25 mouse cellular contexts compared by ENCODE assay signal in genomic region chr4:102852808-102853207, GRCm38 (mm10).
"Had no signal": no experiment of that assay in that cellular context is flagged by ENCODE, and none has a peak within 500 bp of the region (broad histone marks: within the 10 kb centered on the region; RNA-seq: fewer than 3 reads in every experiment).

No protein-coding gene starts in this region.

- H3K9me3 ChIP-seq: heart, embryonic 13.5 days; heart, embryonic 15.5 days; hindbrain, embryonic 13.5 days; hindbrain, embryonic 15.5 days; kidney, embryonic 15.5 days; limb, embryonic 10.5 days; limb, embryonic 12.5 days; liver, embryonic 12.5 days had no signal

- H3K36me3 ChIP-seq: heart, embryonic 13.5 days; heart, embryonic 15.5 days; hindbrain, embryonic 15.5 days; kidney, embryonic 15.5 days; limb, embryonic 10.5 days; limb, embryonic 12.5 days; liver, embryonic 12.5 days had no signal

- H3K9ac ChIP-seq: heart, embryonic 13.5 days; heart, embryonic 15.5 days; hindbrain, embryonic 13.5 days; hindbrain, embryonic 15.5 days; kidney, embryonic 15.5 days; limb, embryonic 12.5 days; liver, embryonic 12.5 days; liver, embryonic 14.5 days had no signal

- H3K4me2 ChIP-seq: heart, embryonic 11.5 days; heart, embryonic 13.5 days; heart, embryonic 15.5 days; hindbrain, embryonic 13.5 days; hindbrain, embryonic 15.5 days; kidney, embryonic 15.5 days; limb, embryonic 12.5 days; liver, embryonic 12.5 days had no signal

- H3K4me1 ChIP-seq: heart, embryonic 15.5 days; limb, embryonic 10.5 days; limb, embryonic 12.5 days; liver, embryonic 12.5 days had no signal

- H3K4me3 ChIP-seq: gastrocnemius, adult 2 months; heart, adult 2 months; heart, embryonic 13.5 days; heart, embryonic 15.5 days; hindbrain, embryonic 13.5 days; hindbrain, embryonic 15.5 days; kidney, embryonic 15.5 days; left cerebral cortex, adult 2 months; limb, embryonic 10.5 days; limb, embryonic 12.5 days; liver, embryonic 12.5 days had no signal

- DNase-seq: gastrocnemius, postnatal 10 days; gastrocnemius, postnatal 36 days; heart, adult 2 months; heart, postnatal 14 days; heart, postnatal 36 days; kidney, adult 11 months; kidney, adult 2 months; kidney, adult 9 months; kidney, postnatal 14 days; kidney, postnatal 36 days had no signal

- H3K27me3 ChIP-seq: heart, embryonic 15.5 days; hindbrain, embryonic 13.5 days; hindbrain, embryonic 15.5 days; kidney, embryonic 15.5 days; limb, embryonic 12.5 days; liver, embryonic 12.5 days had no signal

- ATAC-seq: hindbrain, postnatal 0 days; intestine, embryonic 16.5 days; liver, embryonic 12.5 days had no signal

- H3K27ac ChIP-seq: heart, adult 2 months; heart, embryonic 13.5 days; heart, embryonic 15.5 days; hindbrain, embryonic 15.5 days; hindbrain, postnatal 0 days; kidney, embryonic 15.5 days; kidney, postnatal 0 days; left cerebral cortex, adult 2 months; limb, embryonic 10.5 days; limb, embryonic 12.5 days; liver, embryonic 12.5 days; liver, embryonic 14.5 days had no signal
